Mouse (Mus musculus) lung, embryonic 15.5 days (tissue): ENCODE data around the gene Qrich1. TPM values are rescaled to one million over a fixed set of nuclear protein-coding genes. Genes with fewer than 3 reads are reported as not detected.

Experiments
- ATAC-seq: fragments of 200-750 bp; cut with Nextera tagmentation; 2 replicates; pipeline ENCODE4 v1.8.0; 2017; ENCODE audit warnings: moderate number of reproducible peaks, borderline replicate concordance; ENCODE audit not compliant: low FRiP score, low TSS enrichment; ENCODE audit errors: extremely low read depth
- H3K27ac ChIP-seq: fragments of 300-500 bp; sonication (generic); 2 replicates; pipeline ENCODE4 v1.5.1; 2015; ENCODE audit warnings: moderate library complexity, mild to moderate bottlenecking, inconsistent platforms
- H3K27me3 ChIP-seq: fragments of 300-500 bp; sonication (generic); 2 replicates; pipeline ENCODE4 v1.6.1; 2015; ENCODE audit warnings: inconsistent platforms
- H3K36me3 ChIP-seq: fragments of 300-500 bp; sonication (generic); 2 replicates; pipeline ENCODE4 v1.6.1; 2015; ENCODE audit warnings: inconsistent platforms
- H3K4me1 ChIP-seq: fragments of 300-500 bp; sonication (generic); 2 replicates; pipeline ENCODE4 v1.6.1; 2015; ENCODE audit warnings: inconsistent platforms
- H3K4me2 ChIP-seq: fragments of 300-500 bp; sonication (generic); 2 replicates; pipeline ENCODE4 v1.6.1; 2015; ENCODE audit warnings: inconsistent platforms, mild to moderate bottlenecking, moderate library complexity
- H3K4me3 ChIP-seq: fragments of 300-500 bp; sonication (generic); 2 replicates; pipeline ENCODE4 v1.5.1; 2015; ENCODE audit warnings: mild to moderate bottlenecking, inconsistent platforms
- H3K9ac ChIP-seq: fragments of 300-500 bp; sonication (generic); 2 replicates; pipeline ENCODE4 v1.6.1; 2015; ENCODE audit warnings: inconsistent platforms
- H3K9me3 ChIP-seq: fragments of 300-500 bp; sonication (generic); 2 replicates; pipeline ENCODE4 v1.6.1; 2016; ENCODE audit warnings: inconsistent platforms
- WGBS: fragments of 180-500 bp; shearing (Covaris S2); methylation state at CpG from one replicate; pipeline ENCODE4 v1.1.7; 2015; 5-methylcytosine and 5-hydroxymethylcytosine counted together
- polyA plus RNA-seq: library from polyadenylated mRNA; unstranded; fragments of >200 nt; fragmentation: Nextera tagmentation; extraction: Ambion mirVana; gene quantifications from 2 replicates; pipeline ENCODE4 v1.2.1, GENCODE M21; 2015

Qrich1 gene
- polyA plus RNA-seq, 1 experiment from 2014 or later, result 115 TPM

- 77% methylated on average over 37 of the region's 37 CpGs for WGBS
- Histone ChIP-seq H3K4me1 (peaks cover 38% of the 10 kb centered on the region), H3K4me2 (no peak overlapping the region), H3K27me3 (no peaks in the 10 kb centered on the region), H3K9me3 (no peaks in the 10 kb centered on the region), H3K27ac (no peak overlapping the region), H3K36me3 (peaks cover 54% of the 10 kb centered on the region), H3K4me3 (no peak overlapping the region), H3K9ac (no peak overlapping the region)
- no peak for ATAC-seq
Observed at GRCm38 (mm10) chr9:108575321-108576297, 59.0 kb downstream of the Qrich1 start.

GRCm38 (mm10) chr9:108577025-108577424 lies 60.4 kb downstream of the Qrich1 start:
- Histone ChIP-seq H3K4me2 (peak overlapping the region; percentile 84), H3K4me1 (peaks cover 33% of the 10 kb centered on the region), H3K27me3 (no peaks in the 10 kb centered on the region), H3K36me3 (peaks cover 43% of the 10 kb centered on the region), H3K27ac (no peak overlapping the region), H3K9me3 (no peaks in the 10 kb centered on the region), H3K4me3 (peak overlapping the region; percentile 81), H3K9ac (peak overlapping the region; percentile 86; the same call in 1 of the 2 replicates)
- ATAC-seq, result no peak
- WGBS, result 40% methylated on average over 6 of the region's 6 CpGs

- Histone ChIP-seq H3K4me2 (peak overlapping the region; percentile 84), H3K36me3 (peaks cover 33% of the 10 kb centered on the region), H3K4me3 (peak overlapping the region; percentile 81), H3K27me3 (no peaks in the 10 kb centered on the region), H3K9ac (peak overlapping the region; percentile 86), H3K9me3 (no peaks in the 10 kb centered on the region), H3K27ac (peak overlapping the region; percentile 95), H3K4me1 (peaks cover 33% of the 10 kb centered on the region)
- ATAC-seq, result peak; percentile 36; the same call in 1 of the 2 replicates
- WGBS, result under 1% methylated on average over 24 of the region's 24 CpGs
Observed at GRCm38 (mm10) chr9:108577934-108578544, 61.4 kb downstream of the Qrich1 start.

- H3K27me3 ChIP-seq, result no peaks in the 10 kb centered on the region
- H3K4me3 ChIP-seq, result peak within 1 kb of the TSS; percentile 81
- no peaks in the 10 kb centered on the region for H3K9me3 ChIP-seq
- WGBS, result 5% methylated on average over 51 of the region's 51 CpGs
- H3K4me2 ChIP-seq, result peak within 1 kb of the TSS; percentile 84
- peak; percentile 97 for ATAC-seq
- H3K9ac ChIP-seq, result peak within 1 kb of the TSS; percentile 86
- H3K27ac ChIP-seq, result peak within 1 kb of the TSS; percentile 95
- peaks cover 26% of the 10 kb centered on the region for H3K36me3 ChIP-seq
- H3K4me1 ChIP-seq, result peaks cover 33% of the 10 kb centered on the region
Observed at GRCm38 (mm10) chr9:108578545-108579343, 62.1 kb downstream of the Qrich1 start, which contains the start of gene Wdr6. Gene Wdr6, minus strand, starts transcription at chr9:108578739.

- ATAC-seq, result 0 out of 2 replicates have a peak, but pooled peaks have one; percentile 1
- H3K27ac ChIP-seq, result peak overlapping the region; percentile 95
- H3K9ac ChIP-seq, result peak overlapping the region; percentile 86
- no peaks in the 10 kb centered on the region for H3K27me3 ChIP-seq
- H3K4me3 ChIP-seq, result peak overlapping the region; percentile 81
- peak overlapping the region; percentile 84 for H3K4me2 ChIP-seq
- peaks cover 20% of the 10 kb centered on the region for H3K36me3 ChIP-seq
- H3K4me1 ChIP-seq, result peaks cover 28% of the 10 kb centered on the region
- 55% methylated on average over 5 of the region's 5 CpGs for WGBS
- H3K9me3 ChIP-seq, result no peaks in the 10 kb centered on the region
Observed at GRCm38 (mm10) chr9:108579344-108579690, 62.7 kb downstream of the Qrich1 start.

GRCm38 (mm10) chr9:108587571-108588180 lies 71.1 kb downstream of the Qrich1 start:
- Histone ChIP-seq H3K4me3 (no peak overlapping the region), H3K9ac (no peak overlapping the region)

GRCm38 (mm10) chr9:108589229-108589628 lies 72.6 kb downstream of the Qrich1 start:
- no peak overlapping the region for H3K4me3 ChIP-seq
- H3K9me3 ChIP-seq, result no peaks in the 10 kb centered on the region
- H3K4me2 ChIP-seq, result no peak overlapping the region
- H3K4me1 ChIP-seq, result peaks cover 22% of the 10 kb centered on the region
- ATAC-seq, result no peak
- H3K9ac ChIP-seq, result no peak overlapping the region
- no peaks in the 10 kb centered on the region for H3K36me3 ChIP-seq
- no peak overlapping the region for H3K27ac ChIP-seq
- 58% methylated on average over 5 of the region's 5 CpGs for WGBS
- no peaks in the 10 kb centered on the region for H3K27me3 ChIP-seq

More at GRCm38 (mm10) chr9:108587571-108588180, 71.1 kb downstream of the Qrich1 start:
- Histone ChIP-seq H3K27ac (peak overlapping the region; percentile 41; the same call in 1 of the 2 replicates), H3K9me3 (no peaks in the 10 kb centered on the region), H3K27me3 (no peaks in the 10 kb centered on the region), H3K4me2 (peak overlapping the region; percentile 37), H3K4me1 (peaks cover 22% of the 10 kb centered on the region), H3K36me3 (no peaks in the 10 kb centered on the region)
- WGBS, result 7% methylated on average over 14 of the region's 14 CpGs
- ATAC-seq, result peak; percentile 91

GRCm38 (mm10) chr9:108591462-108591861 lies 74.9 kb downstream of the Qrich1 start:
- 83% methylated on average over 4 of the region's 4 CpGs for WGBS
- Histone ChIP-seq H3K27me3 (no peaks in the 10 kb centered on the region), H3K4me3 (no peak overlapping the region), H3K9me3 (no peaks in the 10 kb centered on the region), H3K9ac (no peak overlapping the region), H3K4me1 (peaks cover 22% of the 10 kb centered on the region), H3K36me3 (no peaks in the 10 kb centered on the region), H3K4me2 (no peak overlapping the region), H3K27ac (no peak overlapping the region)
- no peak for ATAC-seq

GRCm38 (mm10) chr9:108594354-108594753 lies 77.7 kb downstream of the Qrich1 start:
- Histone ChIP-seq H3K4me2 (no peak overlapping the region), H3K9ac (no peak overlapping the region), H3K36me3 (no peaks in the 10 kb centered on the region), H3K27ac (no peak overlapping the region), H3K4me1 (peaks cover 5% of the 10 kb centered on the region; the same call in 1 of the 2 replicates), H3K27me3 (no peaks in the 10 kb centered on the region), H3K4me3 (no peak overlapping the region), H3K9me3 (no peaks in the 10 kb centered on the region)
- no peak for ATAC-seq
- 69% methylated on average over 3 of the region's 3 CpGs for whole genome bisulfite sequencing

GRCm38 (mm10) chr9:108596998-108597764 lies 80.6 kb downstream of the Qrich1 start, which contains the start of gene P4htm:
Gene P4htm, minus strand, starts transcription at chr9:108597667.
- ATAC-seq, result peak; percentile 85; the same call in 1 of the 2 replicates
- peaks cover 5% of the 10 kb centered on the region; the same call in 1 of the 2 replicates for H3K4me1 ChIP-seq
- H3K9me3 ChIP-seq, result no peaks in the 10 kb centered on the region
- H3K4me2 ChIP-seq, result peak within 1 kb of the TSS; percentile 92
- peak within 1 kb of the TSS; percentile 64 for H3K9ac ChIP-seq
- WGBS, result 2% methylated on average over 69 of the region's 69 CpGs
- H3K27ac ChIP-seq, result no peak within 1 kb of the TSS
- peak within 1 kb of the TSS; percentile 82 for H3K4me3 ChIP-seq
- no peaks in the 10 kb centered on the region for H3K27me3 ChIP-seq
- H3K36me3 ChIP-seq, result no peaks in the 10 kb centered on the region
